Mouse (Mus musculus): ENCODE data around the gene Hoga1.
"Not testable (repeated sequence)": the region's sequence is repeated elsewhere in the genome, so short reads cannot be mapped to it uniquely, and the experiment has no call there.

Hoga1 gene

GRCm38 (mm10) chr19:42071886-42072608, 26.6 kb downstream of the Hoga1 start:
- DNase-seq: no peak

GRCm38 (mm10) chr19:42072802-42073201, 27.4 kb downstream of the Hoga1 start:
- no peak for DNase-seq

GRCm38 (mm10) chr19:42075051-42075450, 29.6 kb downstream of the Hoga1 start:
- DNase-seq: no peak

GRCm38 (mm10) chr19:42075992-42076391, 30.6 kb downstream of the Hoga1 start:
- DNase-seq: no peak

DNA sequence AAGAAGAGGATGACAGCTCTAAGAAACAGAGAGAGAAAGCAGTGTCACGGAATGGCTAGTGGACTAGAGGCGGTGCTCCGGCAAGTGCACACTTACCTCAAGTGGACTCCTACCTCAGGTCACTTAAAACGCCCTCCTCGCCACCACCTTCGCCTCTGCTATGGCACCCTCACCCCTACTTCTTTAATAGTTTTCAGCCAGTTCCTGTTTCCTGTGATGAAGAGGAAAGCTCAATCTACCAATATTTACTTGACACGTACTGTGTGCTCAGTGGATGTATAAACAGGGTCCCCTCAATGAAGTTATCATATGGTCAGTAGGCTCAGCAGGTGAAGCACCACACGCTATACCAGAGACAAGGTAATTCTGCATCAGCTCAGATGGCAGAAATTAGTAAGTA, 33.2 kb downstream of the Hoga1 start:
- DNase-seq: no peak

DNA sequence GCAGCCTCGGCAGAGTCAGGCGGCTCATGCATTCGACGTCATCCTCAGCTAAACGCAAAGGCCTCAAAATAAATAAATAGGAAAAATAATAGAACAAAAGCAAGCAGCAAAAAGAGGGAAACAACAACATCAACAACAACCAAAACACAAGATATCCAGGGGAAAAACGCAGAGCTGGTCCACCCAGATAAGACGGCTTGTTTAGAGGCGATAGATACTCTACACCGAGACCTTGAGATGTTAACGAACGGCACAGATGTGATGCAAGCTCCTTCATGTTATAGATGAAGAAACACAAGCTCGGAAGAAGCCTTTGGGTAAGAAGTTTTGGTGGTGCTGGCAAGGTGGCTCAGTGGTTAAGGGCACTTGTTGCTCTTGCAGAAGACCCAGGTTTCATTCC, 33.6 kb downstream of the Hoga1 start:
- DNase-seq: no peak

DNA sequence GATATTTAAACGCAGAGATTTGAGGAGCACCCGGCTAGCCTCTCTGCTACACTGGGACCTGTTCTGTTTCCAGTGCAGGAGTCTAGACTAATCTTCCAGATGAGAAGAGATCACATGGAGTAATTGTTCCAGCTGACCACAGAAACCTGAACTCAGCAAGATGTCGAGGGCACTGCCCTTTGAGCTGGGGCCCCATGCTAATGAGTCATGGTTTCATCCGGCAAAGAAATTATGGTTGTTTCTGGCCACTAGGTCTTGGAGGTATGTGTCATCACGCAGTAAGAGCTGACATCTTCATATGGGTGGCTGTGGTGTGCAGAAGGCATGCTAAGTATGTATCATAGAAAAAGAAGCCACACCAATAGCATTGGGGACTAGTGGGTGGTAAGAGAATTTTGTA, 34.5 kb downstream of the Hoga1 start:
- DNase-seq: no peak

DNA sequence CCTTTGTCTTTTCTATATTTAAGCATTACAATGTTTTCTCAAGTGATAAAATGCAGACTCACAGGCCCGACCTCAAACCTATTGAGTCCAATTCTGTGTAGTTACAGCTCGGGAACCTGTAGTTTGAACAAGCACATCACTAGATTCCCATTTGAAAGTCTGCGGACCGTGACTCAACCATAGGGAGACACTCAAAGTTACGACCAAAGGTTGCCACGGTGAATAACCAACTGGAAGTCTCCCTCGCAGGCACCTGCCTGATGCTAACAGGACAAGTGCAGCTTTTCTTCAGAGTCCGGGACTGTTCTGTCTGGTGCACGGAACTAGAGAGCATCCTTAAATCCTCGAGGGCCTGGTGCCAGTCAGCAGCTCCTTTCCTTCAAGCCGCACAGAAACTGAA, 35.1 kb downstream of the Hoga1 start:
- no peak for DNase-seq

GRCm38 (mm10) chr19:42081613-42082012, 36.2 kb downstream of the Hoga1 start:
- DNase-seq: not testable (repeated sequence)

GRCm38 (mm10) chr19:42085690-42086089, 40.3 kb downstream of the Hoga1 start:
- no peak for DNase-seq

DNA sequence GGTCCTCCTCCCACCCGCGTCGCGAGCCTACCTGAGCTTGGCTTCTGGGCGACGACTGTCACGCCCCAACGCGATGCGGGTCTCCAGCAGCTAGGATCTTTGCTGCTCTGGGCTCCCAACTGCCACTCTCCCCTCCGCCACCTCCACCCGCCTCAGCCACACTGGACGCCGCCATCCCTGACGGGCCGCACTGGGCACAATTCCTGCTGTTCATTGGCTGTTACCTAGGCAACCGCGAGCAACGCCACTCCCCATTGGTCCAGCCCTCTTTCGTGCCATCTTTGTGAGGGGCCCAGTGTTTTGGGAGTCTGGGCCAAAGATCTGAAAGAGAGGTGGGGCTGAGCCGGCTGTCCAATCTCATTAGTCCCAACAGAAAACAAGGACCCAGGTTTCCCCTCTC, 40.8 kb downstream of the Hoga1 start, which contains the start of gene Morn4:
Gene Morn4 (minus strand): TSS at position 192 of the 400 bp plus-strand sequence.
- peak; percentile 93 for DNase-seq

GRCm38 (mm10) chr19:42089103-42089747, 43.8 kb downstream of the Hoga1 start:
- DNase-seq: peak; percentile 69

DNA sequence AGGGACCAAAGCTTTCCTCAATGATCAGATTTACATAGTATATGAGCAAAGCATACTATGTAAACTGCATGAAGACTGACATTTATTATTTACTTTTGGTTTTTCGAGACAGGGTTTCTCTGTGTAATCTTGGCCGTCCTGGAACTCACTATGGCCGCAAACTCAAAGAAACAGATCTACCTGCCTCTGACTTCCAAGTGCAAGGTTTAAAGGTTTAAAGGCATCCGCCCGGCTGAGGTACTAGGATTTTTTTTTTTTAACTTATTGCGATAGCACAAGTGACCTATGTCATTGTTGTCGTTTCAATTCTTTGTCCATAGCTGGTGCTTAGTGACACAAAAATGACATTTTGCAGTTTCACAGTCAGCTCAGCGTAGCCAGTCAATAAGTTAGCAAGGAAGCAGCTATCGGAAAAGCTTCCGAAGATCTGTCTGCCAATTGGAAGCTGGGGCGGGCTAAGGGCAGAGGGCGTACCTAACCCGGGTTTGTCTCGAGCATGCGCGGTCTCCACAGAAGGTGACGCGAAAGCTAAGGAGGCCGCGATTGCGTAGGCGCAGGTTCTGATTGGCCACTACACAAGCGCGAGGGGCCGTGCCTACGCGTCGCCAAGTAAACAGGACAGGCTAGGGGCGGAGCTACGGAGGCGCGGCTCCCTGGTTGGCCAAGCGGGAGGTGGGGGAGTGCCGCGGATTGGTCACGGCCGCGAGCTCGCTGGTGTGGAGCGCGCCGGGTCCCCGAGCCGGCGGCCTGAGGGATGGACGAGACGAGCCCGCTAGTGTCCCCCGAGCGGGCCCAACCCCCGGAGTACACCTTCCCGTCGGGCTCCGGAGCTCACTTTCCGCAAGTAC, 44.6 kb downstream of the Hoga1 start, which contains the start of gene Pi4k2a:
Gene Pi4k2a (plus strand): TSS at position 723 of the 848 bp plus-strand sequence.
- DNase-seq: peak; percentile 100

DNA sequence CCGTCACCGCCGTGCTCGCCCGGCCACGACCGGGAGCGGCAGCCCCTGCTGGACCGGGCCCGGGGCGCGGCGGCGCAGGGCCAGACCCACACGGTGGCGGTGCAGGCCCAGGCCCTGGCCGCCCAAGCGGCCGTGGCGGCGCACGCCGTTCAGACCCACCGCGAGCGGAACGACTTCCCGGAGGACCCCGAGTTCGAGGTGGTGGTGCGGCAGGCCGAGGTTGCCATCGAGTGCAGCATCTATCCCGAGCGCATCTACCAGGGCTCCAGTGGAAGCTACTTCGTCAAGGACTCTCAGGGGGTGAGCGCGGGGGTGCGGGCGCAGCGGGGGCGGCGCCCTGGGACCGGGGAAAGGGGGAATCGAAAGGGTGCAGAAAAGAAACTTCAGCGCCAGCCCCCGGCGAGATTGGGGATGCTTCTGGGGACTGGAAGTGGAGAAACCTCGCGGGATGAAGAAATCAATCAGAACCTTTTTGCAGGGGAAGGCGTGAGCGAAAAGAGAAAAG, 45.3 kb downstream of the Hoga1 start:
- DNase-seq: no peak

GRCm38 (mm10) chr19:42099406-42099805, 54.0 kb downstream of the Hoga1 start:
- DNase-seq: no peak

DNA sequence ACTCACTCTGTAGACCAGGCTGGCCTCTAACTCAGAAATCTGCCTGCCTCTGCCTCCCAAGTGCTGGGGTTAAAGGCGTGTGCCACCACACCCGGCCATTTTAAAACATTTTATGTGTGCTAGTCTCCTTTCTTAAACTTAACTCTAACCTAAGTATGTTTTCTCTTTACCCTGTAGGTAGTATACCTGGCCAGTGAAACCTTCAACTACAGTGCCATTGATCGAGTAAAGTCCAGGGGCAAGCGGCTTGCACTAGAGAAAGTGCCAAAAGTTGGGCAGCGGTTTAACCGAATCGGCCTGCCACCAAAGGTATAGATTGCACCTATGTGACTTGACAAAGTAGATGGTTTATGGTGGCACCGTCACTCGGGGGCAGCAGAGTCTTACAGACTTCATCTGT, 59.3 kb downstream of the Hoga1 start:
- DNase-seq: no peak

DNA sequence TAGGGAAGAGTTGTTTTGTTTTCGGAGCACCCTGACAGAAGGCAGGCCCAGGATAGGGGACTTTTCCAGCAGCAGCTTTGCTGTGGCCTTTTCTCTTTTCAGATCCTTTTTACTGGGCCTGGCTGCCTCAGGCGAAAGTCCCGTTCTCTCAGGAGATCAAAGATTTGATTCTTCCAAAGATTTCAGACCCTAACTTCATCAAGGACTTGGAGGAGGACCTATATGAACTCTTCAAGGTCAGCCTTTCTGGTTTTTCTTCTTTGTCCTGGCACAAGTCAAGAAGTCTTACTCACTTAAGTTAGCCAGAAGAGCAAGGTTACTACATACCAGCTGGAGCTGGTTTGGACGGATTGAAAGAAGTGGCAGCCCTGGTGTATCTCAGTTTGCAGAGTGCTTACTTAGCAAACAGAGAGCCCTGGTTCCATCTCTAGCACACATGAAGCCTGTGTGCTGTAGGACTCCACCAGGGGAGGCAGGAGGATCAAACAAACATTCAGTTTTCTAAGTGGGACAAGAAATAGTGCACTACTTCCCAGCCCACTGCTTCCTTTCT, 70.4 kb downstream of the Hoga1 start:
- DNase-seq: no peak

- no peak for DNase-seq
Observed at GRCm38 (mm10) chr19:42118142-42118541, 72.7 kb downstream of the Hoga1 start.

DNA sequence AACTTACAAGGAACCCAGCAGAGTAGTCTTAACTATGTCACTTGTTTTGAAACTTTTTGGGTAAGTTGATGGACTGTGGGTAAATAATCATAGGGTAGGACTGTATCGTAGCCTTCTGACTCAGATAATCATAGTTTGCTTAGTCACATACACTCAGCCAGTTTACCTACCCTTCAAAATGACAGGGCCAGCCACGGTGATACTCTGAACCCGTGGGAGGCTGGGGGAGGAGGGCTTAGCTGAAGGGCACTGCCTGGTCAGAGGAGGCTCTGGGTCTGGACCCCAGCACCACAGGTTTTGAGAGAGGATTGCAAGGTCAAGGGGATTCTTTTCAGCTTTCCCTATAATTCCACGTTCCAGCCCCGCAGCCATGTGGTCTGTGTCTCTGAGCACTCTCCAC, 73.2 kb downstream of the Hoga1 start:
- DNase-seq: no peak

DNA sequence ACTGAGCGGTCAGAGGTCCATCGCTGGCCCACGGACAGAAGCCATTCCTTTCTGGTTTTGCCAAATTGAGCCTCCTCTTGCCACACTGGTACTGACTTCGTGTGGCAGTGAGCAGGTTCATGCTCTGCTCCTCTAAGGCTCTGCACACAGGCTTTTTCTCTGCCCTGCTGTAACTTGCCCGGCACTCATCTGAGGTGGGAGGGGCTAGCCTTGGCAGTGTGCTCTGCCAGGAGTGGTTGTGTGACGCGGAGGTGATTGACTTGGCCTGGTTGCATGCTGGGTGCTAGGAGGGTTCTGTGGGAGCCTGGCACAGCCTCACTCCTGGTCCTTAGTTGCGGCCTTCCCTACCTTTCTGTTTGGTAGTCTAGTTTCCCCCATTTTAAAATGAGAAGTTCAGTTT, 75.0 kb downstream of the Hoga1 start:
- DNase-seq: no peak
